Mouse (Mus musculus): Measurements from ENCODE around the gene Atp2c1. TPM values are rescaled to one million over a fixed set of nuclear protein-coding genes. Genes with fewer than 3 reads are reported as not detected.

Gene Atp2c1
- total RNA-seq (2023), result 57.0 TPM

GRCm38 (mm10) chr9:105527219-105527618, at the start of gene Atp2c1:
TSS of gene Atp2c1 (minus strand) at chr9:105527319.

GRCm38 (mm10) chr9:105395218-105395627, 131.9 kb downstream of the Atp2c1 start, which contains the start of the genes Aste1 and Nek11:
TSS of gene Aste1 (plus strand) at chr9:105395392.
TSS of gene Nek11 (minus strand) at chr9:105395524.

Other genes with a start within 250 kb of the Atp2c1 start
- 28.6 TPM for gene Aste1, start 131.9 kb downstream of the Atp2c1 start, total RNA-seq (2023)
- 0.18 TPM for gene Nek11, start 131.8 kb downstream of the Atp2c1 start, total RNA-seq (2023)
- gene Pik3r4, start 115.7 kb upstream of the Atp2c1 start, total RNA-seq (2023), result 51.8 TPM

All from CD4-positive naive resting alpha-beta T cell, adult 57 days (primary cell).